Mouse (Mus musculus): ENCODE measurements around the gene Icam4.
A peak's percentile ranks its signal among the peaks of the same experiment; 100 is the strongest.

Icam4 gene

GRCm38 (mm10) chr9:21011846-21012312 lies 17.3 kb upstream of the Icam4 start:
- peak in 1 of 2 experiments; percentile 17 for DNase-seq (ENCODE audit: low spot score in 2 of 2)

- no peak for DNase-seq (ENCODE audit: low spot score in 2 of 2)
Observed at GRCm38 (mm10) chr9:21012368-21012767, 16.8 kb upstream of the Icam4 start.

GRCm38 (mm10) chr9:21014691-21015570 lies 14.2 kb upstream of the Icam4 start:
- DNase-seq (ENCODE audit: low spot score in 2 of 2): peak; percentile 26 to 50

GRCm38 (mm10) chr9:21015571-21016130 lies 13.5 kb upstream of the Icam4 start, which contains the start of gene Icam1:
Gene Icam1 (plus strand): TSS chr9:21015985.
- peak in 1 of 2 experiments; percentile 14 for DNase-seq (ENCODE audit: low spot score in 2 of 2)

- DNase-seq (ENCODE audit: low spot score in 2 of 2): no peak
Observed at GRCm38 (mm10) chr9:21016331-21017176, 12.6 kb upstream of the Icam4 start.

- DNase-seq (ENCODE audit: low spot score in 2 of 2): no peak
Observed at GRCm38 (mm10) chr9:21017177-21017575, 12.0 kb upstream of the Icam4 start.

GRCm38 (mm10) chr9:21018600-21018999 lies 10.6 kb upstream of the Icam4 start:
- DNase-seq (ENCODE audit: low spot score in 2 of 2): no peak

GRCm38 (mm10) chr9:21021363-21021762 lies 7.8 kb upstream of the Icam4 start:
- no peak for DNase-seq (ENCODE audit: low spot score in 2 of 2)

GRCm38 (mm10) chr9:21022288-21022687 lies 6.9 kb upstream of the Icam4 start:
- DNase-seq (ENCODE audit: low spot score in 2 of 2): no peak

- no peak for DNase-seq (ENCODE audit: low spot score in 2 of 2)
Observed at GRCm38 (mm10) chr9:21022726-21023125, 6.4 kb upstream of the Icam4 start.

GRCm38 (mm10) chr9:21025258-21025810 lies 3.8 kb upstream of the Icam4 start:
- no peak for DNase-seq (ENCODE audit: low spot score in 2 of 2)

- DNase-seq (ENCODE audit: low spot score in 2 of 2): no peak
Observed at GRCm38 (mm10) chr9:21026849-21027248, 2.3 kb upstream of the Icam4 start.

GRCm38 (mm10) chr9:21027774-21028290 lies 1.3 kb upstream of the Icam4 start:
- DNase-seq (ENCODE audit: low spot score in 2 of 2): no peak

GRCm38 (mm10) chr9:21028560-21029110 lies 538 bp upstream of the Icam4 start:
- DNase-seq (ENCODE audit: low spot score in 2 of 2): no peak

- no peak for DNase-seq (ENCODE audit: low spot score in 2 of 2)
Observed at GRCm38 (mm10) chr9:21030055-21030600, 955 bp downstream of the Icam4 start.

GRCm38 (mm10) chr9:21030781-21031250 lies 1.6 kb downstream of the Icam4 start:
- DNase-seq (ENCODE audit: low spot score in 2 of 2): peak; percentile 84 to 85

GRCm38 (mm10) chr9:21031251-21031895 lies 2.2 kb downstream of the Icam4 start:
- DNase-seq (ENCODE audit: low spot score in 2 of 2): peak; percentile 83 to 85

- peak; percentile 86 to 88 for DNase-seq (ENCODE audit: low spot score in 2 of 2)
Observed at GRCm38 (mm10) chr9:21031896-21032351, 2.8 kb downstream of the Icam4 start, which contains the start of gene Icam5. Gene Icam5 (plus strand): TSS chr9:21032073.

GRCm38 (mm10) chr9:21032491-21032890 lies 3.3 kb downstream of the Icam4 start:
- peak in 1 of 2 experiments; percentile 10 for DNase-seq (ENCODE audit: low spot score in 2 of 2)

- peak; percentile 73 to 78 for DNase-seq (ENCODE audit: low spot score in 2 of 2)
Observed at GRCm38 (mm10) chr9:21033136-21033535, 4.0 kb downstream of the Icam4 start.

All from right cerebral cortex, adult 2 months (tissue).